ENCODE assay signal across 11 mouse cellular contexts in genomic region chr6:113669821-113670220, GRCm38 (mm10). TPM values are rescaled to one million over a fixed set of nuclear protein-coding genes. Genes with fewer than 3 reads are reported as not detected.
DNase-seq lines count a peak whose midpoint lies in the region; ATAC-seq and TF ChIP-seq lines count a peak whose summit lies in the region.
"Had no signal": no experiment of that assay in that cellular context is flagged by ENCODE, and none has a peak within 500 bp of the region (broad histone marks: within the 10 kb centered on the region; RNA-seq: fewer than 3 reads in every experiment).

No protein-coding gene starts in this region.

- H3K9me3 ChIP-seq in intestine, embryonic 15.5 days = no peaks in the 10 kb centered on the region

- TF ChIP-seq POLR2A in heart, adult 2 months (IDR thresholded peaks at IDR 0.05; ENCODE audit: insufficient read depth, low read depth, low read length) = no peak

- no peak overlapping the region for H3K4me2 ChIP-seq in intestine, embryonic 15.5 days (replicated peaks)

- intact Hi-C loops in heart, adult 2 months (cut with DNase I) = no loop called here

- DNase-seq in heart, adult 2 months = no peak
- DNase-seq in heart, postnatal 4 days = no peak
- peak; percentile 76 to 80 for DNase-seq in spleen, postnatal 36 days (ENCODE audit: low spot score in 2 of 2)
- DNase-seq in urinary bladder, postnatal 36 days (ENCODE audit: low spot score in 2 of 2) = no peak
- no peak for DNase-seq in layer of hippocampus, adult 18-20 months (ENCODE audit: low spot score in 2 of 2)
- no peak for DNase-seq in cerebellum, postnatal 36 days
- DNase-seq: adrenal gland, postnatal 25 days had no signal

- WGBS in heart, adult 2 months = 67% methylated on average over 7 of the region's 7 CpGs
- 58% methylated on average over 7 of the region's 7 CpGs for WGBS in intestine, embryonic 15.5 days

- no peaks in the 10 kb centered on the region for H3K27me3 ChIP-seq in heart, adult 2 months (ENCODE audit: control insufficient read depth, insufficient read depth, low read length)
- H3K27me3 ChIP-seq in intestine, embryonic 15.5 days (replicated peaks) = no peaks in the 10 kb centered on the region

- H3K4me1 ChIP-seq in heart, adult 2 months (ENCODE audit: control insufficient read depth, insufficient read depth, low read length) = peaks cover 13% of the 10 kb centered on the region
- H3K4me1 ChIP-seq in intestine, embryonic 15.5 days (replicated peaks) = peaks cover 15% of the 10 kb centered on the region; the same call in 1 of the 2 replicates

- H3K4me3 ChIP-seq in heart, adult 2 months = no peak overlapping the region
- H3K4me3 ChIP-seq in intestine, embryonic 15.5 days (replicated peaks) = no peak overlapping the region

- H3K27ac ChIP-seq in heart, adult 2 months = peak overlapping the region; percentile 82
- peak overlapping the region; percentile 86; the same call in 1 of the 2 replicates for H3K27ac ChIP-seq in intestine, embryonic 15.5 days

- H3K36me3 ChIP-seq in heart, adult 2 months (ENCODE audit: control insufficient read depth, insufficient read depth, low read length) = no peaks in the 10 kb centered on the region
- H3K36me3 ChIP-seq in intestine, embryonic 15.5 days = no peaks in the 10 kb centered on the region

- H3K79me2 ChIP-seq in heart, adult 2 months (replicated peaks; ENCODE audit: control insufficient read depth, insufficient read depth, low read length) = no peaks in the 10 kb centered on the region

- no peak for TF ChIP-seq EP300 in heart, adult 2 months (IDR thresholded peaks at IDR 0.05; ENCODE audit: insufficient read depth, low read depth, low read length)

- ATAC-seq in CD4-positive, CD25-positive, alpha-beta regulatory T cell, adult 4 months = peak; percentile 68
- 0 out of 2 replicates have a peak, but pooled peaks have one; percentile 1 for ATAC-seq in intestine, embryonic 15.5 days

- no peak for TF ChIP-seq CTCF in heart, adult 2 months (IDR thresholded peaks at IDR 0.05)

- no peak overlapping the region for H3K9ac ChIP-seq in heart, adult 2 months (ENCODE audit: low read depth, low read length)
- no peak overlapping the region for H3K9ac ChIP-seq in intestine, embryonic 15.5 days

RNA-seq across cellular contexts. Expression of gene Tatdn2, which starts 27.0 kb away (rescaled TPM):
- 10 to 100 TPM; 66.7 to 71.9 TPM for total RNA-seq in heart, adult 2 months (2021)
- polyA plus RNA-seq in heart, adult 2 months (2012; rRNA removed) = 17.3 and 36.1 TPM in 2 replicates
- total RNA-seq in heart, postnatal 4 days (2021) = 10 to 100 TPM; 76.2 to 80.7 TPM
- 1 to 10 TPM; 3.6 to 10.0 TPM for polyA plus RNA-seq in CD4-positive, CD25-positive, alpha-beta regulatory T cell, adult 4 months (2017; shearing (Covaris generic))
- 0.97 and 1.2 TPM in 2 replicates for polyA plus RNA-seq in intestine, embryonic 15.5 days (2015; fragmentation: Nextera tagmentation; extraction: Ambion mirVana)
- 10 to 100 TPM; 54.4 to 60.9 TPM for total RNA-seq in layer of hippocampus, adult 18-20 months (2021)

RNA-seq across cellular contexts. Expression of gene Irak2, which starts 31.6 kb away (rescaled TPM):
- total RNA-seq in heart, adult 2 months (2021) = 10 to 100 TPM; 10.4 to 13.6 TPM
- polyA plus RNA-seq in heart, adult 2 months (2012; rRNA removed) = 12.5 and 12.9 TPM in 2 replicates
- 10 to 100 TPM in 1 of 2 experiments, 1 to 10 TPM in 1; 8.9 to 11.1 TPM for total RNA-seq in heart, postnatal 4 days (2021)
- polyA plus RNA-seq in CD4-positive, CD25-positive, alpha-beta regulatory T cell, adult 4 months (2017; shearing (Covaris generic)) = 10 to 100 TPM; 27.3 to 40.1 TPM
- 11.0 and 13.9 TPM in 2 replicates for polyA plus RNA-seq in intestine, embryonic 15.5 days (2015; fragmentation: Nextera tagmentation; extraction: Ambion mirVana)
- 10 to 100 TPM; 21.1 to 27.2 TPM for total RNA-seq in layer of hippocampus, adult 18-20 months (2021)

RNA-seq across cellular contexts. Expression of gene Vhl, which starts 46.1 kb away (rescaled TPM):
- 1 to 10 TPM; 8.3 to 8.6 TPM for total RNA-seq in heart, adult 2 months (2021)
- polyA plus RNA-seq in heart, adult 2 months (2012; rRNA removed) = 11.2 and 12.0 TPM in 2 replicates
- 10 to 100 TPM; 13.6 to 18.6 TPM for total RNA-seq in heart, postnatal 4 days (2021)
- polyA plus RNA-seq in CD4-positive, CD25-positive, alpha-beta regulatory T cell, adult 4 months (2017; shearing (Covaris generic)) = 10 to 100 TPM; 10.4 to 17.3 TPM
- polyA plus RNA-seq in intestine, embryonic 15.5 days (2015; fragmentation: Nextera tagmentation; extraction: Ambion mirVana) = 33.3 and 37.5 TPM in 2 replicates
- total RNA-seq in layer of hippocampus, adult 18-20 months (2021) = 10 to 100 TPM; 44.3 to 48.5 TPM

RNA-seq across cellular contexts. Expression of gene Ghrl, which starts 49.9 kb away (rescaled TPM):
- not detected for total RNA-seq in heart, adult 2 months (2021)
- 0.76 and 1.1 TPM in 2 replicates for polyA plus RNA-seq in heart, adult 2 months (2012; rRNA removed)
- total RNA-seq in heart, postnatal 4 days (2021) = not detected
- not detected for polyA plus RNA-seq in CD4-positive, CD25-positive, alpha-beta regulatory T cell, adult 4 months (2017; shearing (Covaris generic))
- 103 and 125 TPM in 2 replicates for polyA plus RNA-seq in intestine, embryonic 15.5 days (2015; fragmentation: Nextera tagmentation; extraction: Ambion mirVana)
- total RNA-seq in layer of hippocampus, adult 18-20 months (2021) = not detected
- total RNA-seq: adrenal gland, postnatal 25 days; midbrain, postnatal 0 days had no signal
- polyA plus RNA-seq: kidney, postnatal 0 days; midbrain, postnatal 0 days had no signal

Comparison
In these comparisons a context has a peak if more than half of its experiments do, and no peak if none do; other contexts are left out.
1. DNase-seq: peak in spleen, postnatal 36 days (2 of 2); none in heart, adult 2 months (0 of 2), heart, postnatal 4 days (single experiment), urinary bladder, postnatal 36 days (0 of 2), layer of hippocampus, adult 18-20 months (0 of 2) and cerebellum, postnatal 36 days (0 of 2).